Mouse (Mus musculus): ENCODE results near the gene Grin3b.
"Not testable (repeated sequence)": the region's sequence is repeated elsewhere in the genome, so short reads cannot be mapped to it uniquely, and the experiment has no call there.

The Grin3b gene

DNA sequence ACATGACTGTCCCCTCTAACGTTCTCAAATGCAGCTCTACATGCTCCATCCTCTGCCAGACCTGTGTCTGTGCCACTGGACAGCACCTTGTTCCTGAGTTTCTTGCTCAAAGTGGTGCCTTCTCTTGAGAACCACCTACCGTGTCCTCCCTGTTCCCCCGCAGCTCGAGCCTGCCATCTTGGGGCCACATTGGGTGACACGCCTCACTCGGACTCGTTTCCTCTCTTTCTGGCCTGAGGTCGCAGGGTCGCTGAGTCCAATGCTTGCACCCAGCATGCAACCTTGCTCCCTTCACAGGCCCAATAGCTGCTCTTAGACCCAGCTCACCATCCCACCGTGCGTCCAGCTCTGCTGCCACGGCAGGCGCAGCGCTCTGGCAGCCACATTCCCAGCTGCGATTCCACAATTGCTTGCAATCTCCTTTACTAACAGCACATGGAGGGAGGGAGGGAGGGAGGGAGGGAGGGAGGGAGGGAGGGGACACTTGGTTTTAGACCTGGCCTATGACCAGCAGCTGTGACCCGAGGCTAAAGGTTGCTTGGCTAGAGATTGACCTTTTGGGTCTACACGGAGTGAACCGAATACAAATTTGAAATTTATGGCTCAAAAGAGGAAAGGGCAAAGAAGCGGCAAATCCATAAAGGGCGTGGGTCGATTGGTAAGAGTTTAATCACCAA is 12.2 kb upstream of the Grin3b start:
- in situ Hi-C loops (cut with MboI; ENCODE audit: low pct_unique_long_range_greater_than_20kb in 1 of 2, low sequenced_read_pairs in 2 of 2, unreplicated experiment in 1 of 2), result no loop called here

DNA sequence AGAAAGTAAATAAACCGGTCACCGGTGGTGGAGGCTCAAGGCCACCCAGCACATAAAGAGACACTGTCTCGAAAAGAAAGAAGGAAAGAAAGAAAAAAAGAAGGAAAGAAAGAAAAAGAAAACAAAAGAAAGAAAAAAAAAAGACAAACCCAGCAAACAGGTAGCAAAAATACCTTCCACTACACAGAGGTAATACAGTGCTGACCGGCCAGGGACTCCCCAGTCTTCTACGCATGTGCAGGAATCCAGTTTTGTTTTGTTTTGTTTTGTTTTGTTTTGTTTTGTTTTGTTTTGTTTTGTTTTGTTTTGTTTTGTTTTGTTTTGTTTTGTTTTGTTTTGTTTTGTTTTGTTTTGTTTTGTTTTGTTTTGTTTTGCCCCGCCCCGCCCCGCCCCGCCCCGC is 11.1 kb upstream of the Grin3b start:
- in situ Hi-C loops (cut with MboI; ENCODE audit: low pct_unique_long_range_greater_than_20kb in 1 of 2, low sequenced_read_pairs in 2 of 2, unreplicated experiment in 1 of 2), result not testable (repeated sequence)

DNA sequence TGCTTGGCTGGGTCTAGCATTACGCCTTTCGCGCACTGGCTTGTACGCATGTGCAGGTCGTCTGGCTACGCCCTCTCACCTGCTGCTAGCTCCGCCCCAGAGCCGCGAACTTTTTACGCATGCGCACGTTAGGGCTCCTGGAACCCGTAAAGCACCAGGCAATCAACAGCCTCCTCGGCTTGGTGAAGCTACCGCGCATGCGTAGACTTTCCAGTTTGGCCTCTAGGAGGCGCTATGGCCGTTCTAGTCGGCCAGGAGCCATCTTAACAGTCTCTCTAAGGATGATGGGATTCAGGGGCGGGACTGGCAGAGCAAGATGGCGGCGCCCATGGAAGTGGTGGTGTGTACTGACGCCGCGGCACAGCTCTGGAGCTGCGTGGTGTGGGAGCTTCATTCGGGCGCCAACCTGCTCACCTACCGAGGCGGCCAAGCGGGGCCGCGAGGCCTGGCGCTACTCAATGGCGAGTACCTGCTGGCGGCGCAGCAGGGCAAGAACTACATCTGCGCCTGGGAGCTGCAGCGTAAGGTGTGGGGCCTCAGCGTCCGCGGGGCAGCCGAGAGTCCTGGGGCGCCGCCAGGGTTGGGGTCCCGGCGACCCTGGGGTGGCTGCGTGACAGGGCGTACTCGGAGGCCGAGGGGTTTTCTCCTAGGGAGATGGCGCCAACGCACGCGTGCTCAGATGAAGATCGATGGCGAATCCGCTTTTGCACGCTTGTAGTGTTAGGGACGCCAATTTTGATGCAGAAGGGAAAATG is 10.5 kb upstream of the Grin3b start, which contains the start of gene Wdr18:
TSS of gene Wdr18 (plus strand) at position 306 of the 755 bp plus-strand sequence.
- in situ Hi-C loops (cut with MboI; ENCODE audit: low pct_unique_long_range_greater_than_20kb in 1 of 2, low sequenced_read_pairs in 2 of 2, unreplicated experiment in 1 of 2), result no loop called here

DNA sequence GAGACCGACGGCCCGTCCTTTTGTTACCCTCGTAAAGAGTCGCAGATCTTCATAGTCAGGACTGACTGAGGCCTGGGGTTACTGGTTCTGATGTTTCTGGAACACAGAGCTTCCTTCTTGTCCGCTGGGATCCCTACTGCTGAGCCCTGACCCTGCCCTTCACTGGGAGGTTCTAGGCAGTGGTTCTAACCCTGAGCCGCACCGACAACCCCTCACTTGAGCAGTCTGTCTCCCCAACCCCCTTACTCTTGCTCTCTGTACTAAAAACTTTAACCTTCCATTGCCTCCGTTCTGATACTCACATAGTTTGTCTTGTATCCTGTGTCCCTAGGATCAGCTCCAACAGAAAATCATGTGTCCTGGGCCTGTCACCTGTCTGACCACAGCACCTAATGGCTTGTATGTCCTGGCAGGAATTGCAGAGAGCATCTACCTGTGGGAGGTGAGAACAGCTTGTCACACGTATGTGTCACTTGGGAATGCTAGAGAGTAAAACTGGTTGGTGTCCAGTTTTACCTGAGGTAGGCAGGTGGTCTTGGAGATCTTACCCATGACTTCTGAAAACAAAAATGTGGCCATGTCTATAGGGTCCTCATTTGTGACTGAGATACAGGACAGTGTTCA is 9.7 kb upstream of the Grin3b start:
- in situ Hi-C loops (cut with MboI; ENCODE audit: low pct_unique_long_range_greater_than_20kb in 1 of 2, low sequenced_read_pairs in 2 of 2, unreplicated experiment in 1 of 2), result no loop called here

DNA sequence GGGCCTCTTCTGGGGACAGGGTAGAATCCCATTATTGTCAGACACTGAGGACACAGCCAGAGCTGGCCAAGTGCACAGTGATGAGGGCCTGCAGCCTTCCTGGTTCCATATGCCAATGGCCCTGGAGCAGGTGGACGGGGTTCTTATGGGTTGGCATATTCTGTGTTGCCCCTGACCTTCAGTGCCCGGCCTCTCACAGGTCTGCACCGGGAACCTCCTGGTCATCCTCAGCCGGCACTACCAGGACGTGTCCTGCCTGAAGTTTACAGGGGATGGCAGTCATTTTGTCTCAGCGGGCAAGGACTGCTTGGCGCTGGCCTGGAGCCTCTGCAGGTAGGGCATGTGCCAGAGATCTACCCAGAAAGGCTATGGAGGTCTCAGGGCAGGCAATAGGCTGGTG is 5.8 kb upstream of the Grin3b start:
- in situ Hi-C loops (cut with MboI; ENCODE audit: low pct_unique_long_range_greater_than_20kb in 1 of 2, low sequenced_read_pairs in 2 of 2, unreplicated experiment in 1 of 2), result no loop called here

DNA sequence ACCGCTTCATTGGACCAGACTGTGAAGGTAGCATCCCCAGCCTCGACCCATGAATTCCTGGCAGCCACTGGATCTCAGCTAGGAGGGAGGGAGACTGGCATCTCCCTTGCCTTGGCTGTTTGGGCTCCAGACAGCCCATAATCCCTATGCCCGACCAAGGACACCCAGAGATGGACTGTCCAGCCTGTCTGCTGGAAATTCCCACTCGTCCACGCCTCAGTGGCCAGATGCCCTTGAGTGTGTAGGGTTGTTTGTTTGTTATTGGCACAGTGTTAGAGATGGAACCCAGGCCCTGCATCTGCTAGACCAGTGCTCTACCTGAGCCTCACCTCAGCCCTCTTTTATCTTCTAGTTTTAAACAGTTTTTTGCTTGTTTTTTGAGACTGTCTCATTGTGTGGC is 5.2 kb upstream of the Grin3b start:
- in situ Hi-C loops (cut with MboI; ENCODE audit: low pct_unique_long_range_greater_than_20kb in 1 of 2, low sequenced_read_pairs in 2 of 2, unreplicated experiment in 1 of 2), result no loop called here

DNA sequence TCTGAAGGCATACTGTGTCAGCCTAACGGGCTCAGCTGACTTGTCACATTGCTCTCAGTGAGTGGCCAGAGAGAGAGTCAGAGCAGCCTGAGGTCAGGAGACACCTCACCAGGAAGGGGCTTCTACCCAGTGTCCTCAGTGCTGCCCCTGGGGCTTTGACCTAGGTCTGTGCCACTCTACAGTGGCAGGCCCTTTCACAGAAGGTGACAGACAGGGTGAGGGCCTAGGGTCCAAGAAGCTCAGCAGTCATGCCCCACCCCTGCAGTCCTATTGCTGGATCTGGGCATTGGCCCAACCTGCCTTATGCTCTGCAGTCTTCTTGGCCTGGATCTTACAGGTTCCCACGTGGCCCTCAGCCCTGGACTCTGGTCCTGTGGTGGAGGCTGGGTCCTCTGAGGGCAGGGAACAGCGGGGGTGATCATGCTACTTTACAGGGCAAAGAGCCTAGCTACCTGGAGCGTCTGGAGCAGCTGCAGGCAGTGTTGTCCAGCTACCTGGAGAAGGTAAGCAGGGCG is 3.6 kb upstream of the Grin3b start:
- in situ Hi-C loops (cut with MboI; ENCODE audit: low pct_unique_long_range_greater_than_20kb in 1 of 2, low sequenced_read_pairs in 2 of 2, unreplicated experiment in 1 of 2), result no loop called here

DNA sequence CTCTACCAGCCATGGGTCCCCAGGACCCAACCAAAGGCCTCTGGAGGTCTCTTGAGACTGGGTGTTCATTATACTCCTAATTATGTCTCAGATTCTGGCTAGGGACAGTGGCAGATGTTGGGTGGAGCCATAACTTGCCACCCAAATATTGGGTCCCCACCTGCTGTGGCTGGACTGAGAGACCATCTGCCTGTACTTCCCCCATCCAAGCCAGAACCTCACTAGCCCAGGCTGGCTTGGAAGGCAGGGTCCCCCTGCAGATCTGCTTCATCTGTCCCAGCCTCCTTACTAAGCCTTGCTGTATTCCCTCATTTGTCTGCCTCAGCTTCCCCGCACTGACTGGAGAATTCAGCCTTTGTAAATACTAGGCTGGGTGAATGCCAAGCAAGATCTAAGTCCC is 2.3 kb upstream of the Grin3b start:
- in situ Hi-C loops (cut with MboI; ENCODE audit: low pct_unique_long_range_greater_than_20kb in 1 of 2, low sequenced_read_pairs in 2 of 2, unreplicated experiment in 1 of 2), result no loop called here

DNA sequence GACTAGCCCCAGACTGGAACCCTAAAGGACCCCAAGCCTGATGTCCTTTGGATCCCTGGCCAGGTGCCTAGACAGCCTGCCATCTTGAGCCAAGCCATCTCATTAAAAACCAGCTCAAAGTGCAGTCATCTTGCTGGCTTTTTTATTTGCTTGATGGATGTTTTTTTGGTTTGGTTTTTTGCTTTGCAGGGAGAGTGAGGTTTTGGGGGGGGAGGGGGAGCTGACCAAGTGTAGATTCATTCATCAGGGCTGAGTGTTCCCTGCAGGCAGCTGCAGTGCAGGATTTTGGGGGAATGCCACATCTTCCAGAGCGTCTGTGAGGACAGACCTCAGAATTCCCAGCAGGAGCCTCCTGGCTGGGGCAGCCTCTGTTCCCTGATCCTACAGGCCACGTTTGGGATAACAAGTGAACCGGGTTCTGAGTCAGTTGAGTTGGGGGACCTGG is 1.4 kb upstream of the Grin3b start:
- in situ Hi-C loops (cut with MboI; ENCODE audit: low pct_unique_long_range_greater_than_20kb in 1 of 2, low sequenced_read_pairs in 2 of 2, unreplicated experiment in 1 of 2), result no loop called here

DNA sequence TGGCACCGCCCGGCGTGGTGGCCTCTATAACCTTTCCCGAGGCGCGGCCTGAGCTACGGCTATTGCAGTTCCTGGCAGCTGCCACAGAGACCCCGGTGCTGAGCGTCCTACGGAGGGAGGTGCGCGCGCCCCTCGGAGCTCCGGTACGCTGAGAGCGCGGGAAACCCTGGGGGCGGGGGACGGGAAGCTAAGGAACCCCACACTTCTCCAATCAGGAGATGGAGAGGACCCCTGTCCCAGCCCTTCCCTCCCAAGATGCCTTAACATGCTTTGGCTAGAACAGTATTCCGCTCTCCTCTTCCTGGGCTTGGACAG is 625 bp downstream of the Grin3b start:
- in situ Hi-C loops (cut with MboI; ENCODE audit: low pct_unique_long_range_greater_than_20kb in 1 of 2, low sequenced_read_pairs in 2 of 2, unreplicated experiment in 1 of 2), result no loop called here

DNA sequence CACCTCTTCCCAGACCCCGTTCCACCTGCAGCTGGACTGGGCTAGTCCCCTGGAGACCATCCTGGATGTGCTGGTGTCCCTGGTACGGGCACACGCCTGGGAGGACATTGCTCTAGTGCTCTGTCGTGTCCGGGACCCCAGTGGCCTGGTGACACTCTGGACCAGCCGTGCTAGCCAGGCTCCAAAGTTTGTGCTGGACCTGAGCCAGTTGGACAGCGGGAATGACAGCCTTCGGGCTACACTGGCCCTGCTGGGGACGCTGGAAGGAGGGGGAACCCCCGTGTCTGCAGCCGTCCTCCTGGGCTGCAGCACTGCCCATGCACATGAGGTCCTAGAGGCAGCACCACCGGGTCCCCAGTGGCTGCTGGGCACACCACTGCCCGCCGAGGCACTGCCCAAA is 2.3 kb downstream of the Grin3b start:
- in situ Hi-C loops (cut with MboI; ENCODE audit: low pct_unique_long_range_greater_than_20kb in 1 of 2, low sequenced_read_pairs in 2 of 2, unreplicated experiment in 1 of 2), result no loop called here

DNA sequence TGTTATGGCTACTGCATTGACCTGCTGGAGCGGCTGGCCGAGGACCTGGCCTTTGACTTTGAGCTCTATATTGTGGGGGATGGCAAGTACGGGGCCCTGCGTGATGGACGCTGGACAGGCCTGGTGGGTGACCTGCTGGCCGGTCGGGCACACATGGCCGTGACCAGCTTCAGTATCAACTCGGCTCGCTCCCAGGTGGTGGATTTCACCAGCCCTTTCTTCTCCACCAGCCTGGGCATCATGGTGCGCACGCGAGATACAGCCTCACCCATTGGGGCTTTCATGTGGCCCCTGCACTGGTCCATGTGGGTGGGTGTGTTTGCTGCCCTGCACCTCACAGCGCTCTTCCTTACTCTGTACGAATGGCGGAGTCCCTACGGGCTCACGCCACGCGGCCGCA is 3.6 kb downstream of the Grin3b start:
- in situ Hi-C loops (cut with MboI; ENCODE audit: low pct_unique_long_range_greater_than_20kb in 1 of 2, low sequenced_read_pairs in 2 of 2, unreplicated experiment in 1 of 2), result no loop called here

DNA sequence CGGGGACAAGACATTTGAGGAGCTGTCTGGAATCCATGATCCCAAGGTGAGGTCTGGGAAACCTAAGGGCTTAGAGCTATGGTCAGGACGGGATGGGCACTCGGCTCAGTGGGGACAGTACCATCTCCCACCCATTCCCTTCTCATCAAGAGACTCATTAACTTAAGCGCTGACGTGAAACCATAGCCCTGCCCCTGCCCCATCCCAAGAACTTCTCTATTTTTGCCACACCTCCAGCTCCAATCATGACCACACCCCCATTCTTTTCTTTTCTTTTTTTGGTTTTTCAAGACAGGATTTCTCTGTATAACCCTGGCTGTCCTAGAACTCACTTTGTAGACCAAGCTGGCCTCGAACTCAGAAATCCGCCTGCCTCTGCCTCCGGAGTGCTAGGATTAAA is 4.2 kb downstream of the Grin3b start:
- in situ Hi-C loops (cut with MboI; ENCODE audit: low pct_unique_long_range_greater_than_20kb in 1 of 2, low sequenced_read_pairs in 2 of 2, unreplicated experiment in 1 of 2), result no loop called here

DNA sequence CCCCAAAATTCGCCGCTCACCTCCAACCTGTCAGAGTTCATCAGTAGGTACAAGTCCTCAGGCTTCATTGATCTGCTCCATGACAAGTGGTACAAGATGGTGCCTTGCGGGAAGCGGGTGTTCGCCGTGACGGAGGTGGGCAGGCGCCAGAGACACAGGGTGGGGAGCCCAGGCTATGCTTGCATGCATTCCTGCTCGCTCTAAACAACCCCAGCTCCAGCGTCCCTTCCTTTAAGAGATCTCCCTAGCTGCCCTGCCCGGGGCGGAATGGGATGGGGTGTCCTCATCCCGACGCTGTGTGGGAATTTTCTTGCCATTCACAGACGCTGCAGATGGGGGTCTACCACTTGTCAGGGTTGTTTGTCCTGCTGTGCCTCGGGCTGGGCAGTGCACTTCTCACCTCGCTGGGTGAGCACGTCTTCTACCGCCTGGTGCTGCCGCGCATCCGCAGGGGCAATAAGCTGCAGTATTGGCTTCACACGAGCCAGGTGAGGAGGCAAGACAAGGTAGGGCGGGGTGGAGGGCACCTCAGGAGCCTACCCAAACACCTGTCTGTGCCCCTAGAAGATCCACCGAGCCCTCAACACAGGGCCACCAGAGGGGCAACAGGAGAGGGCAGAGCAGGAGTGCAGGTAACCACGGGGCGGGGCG is 5.7 kb downstream of the Grin3b start:
- in situ Hi-C loops (cut with MboI; ENCODE audit: low pct_unique_long_range_greater_than_20kb in 1 of 2, low sequenced_read_pairs in 2 of 2, unreplicated experiment in 1 of 2), result no loop called here

DNA sequence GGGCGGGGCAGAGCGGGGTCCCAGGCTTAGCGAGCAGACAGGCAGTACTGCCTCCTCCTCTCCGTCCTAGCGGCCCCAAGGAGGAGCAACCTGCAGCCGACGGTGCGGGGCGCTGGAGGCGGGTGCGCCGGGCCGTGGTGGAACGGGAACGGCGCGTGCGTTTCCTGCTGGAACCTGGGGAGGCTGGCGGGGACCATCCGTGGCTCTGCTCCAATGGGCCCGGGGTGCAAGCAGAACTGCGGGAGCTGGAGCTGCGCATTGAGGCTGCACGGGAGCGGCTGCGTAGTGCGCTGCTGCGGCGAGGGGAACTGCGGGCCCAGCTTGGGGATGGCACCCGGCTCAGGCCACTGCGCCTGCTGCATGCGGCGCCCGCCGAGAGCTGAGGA is 6.2 kb downstream of the Grin3b start:
- in situ Hi-C loops (cut with MboI; ENCODE audit: low pct_unique_long_range_greater_than_20kb in 1 of 2, low sequenced_read_pairs in 2 of 2, unreplicated experiment in 1 of 2), result no loop called here

DNA sequence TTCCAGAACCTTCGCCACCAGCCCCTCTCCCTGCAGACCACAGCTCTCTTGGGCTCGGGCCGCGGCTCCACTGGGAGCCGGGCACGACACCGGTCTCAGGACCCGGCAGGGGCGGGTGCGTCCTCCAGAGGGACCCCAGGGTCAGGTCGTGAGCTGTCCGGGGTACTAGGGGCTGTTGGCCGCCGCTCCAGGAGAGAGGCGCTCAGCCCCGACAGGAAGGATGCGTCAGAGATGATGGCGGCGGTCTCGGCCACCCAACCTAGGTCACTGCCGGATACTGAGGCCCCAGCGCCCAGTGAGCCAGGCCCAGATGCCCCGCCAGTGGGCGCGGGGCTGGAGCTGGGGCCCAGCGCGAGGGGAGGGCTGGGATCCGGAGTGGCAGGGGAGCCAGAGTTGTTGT is 6.8 kb downstream of the Grin3b start:
- in situ Hi-C loops (cut with MboI; ENCODE audit: low pct_unique_long_range_greater_than_20kb in 1 of 2, low sequenced_read_pairs in 2 of 2, unreplicated experiment in 1 of 2), result no loop called here

DNA sequence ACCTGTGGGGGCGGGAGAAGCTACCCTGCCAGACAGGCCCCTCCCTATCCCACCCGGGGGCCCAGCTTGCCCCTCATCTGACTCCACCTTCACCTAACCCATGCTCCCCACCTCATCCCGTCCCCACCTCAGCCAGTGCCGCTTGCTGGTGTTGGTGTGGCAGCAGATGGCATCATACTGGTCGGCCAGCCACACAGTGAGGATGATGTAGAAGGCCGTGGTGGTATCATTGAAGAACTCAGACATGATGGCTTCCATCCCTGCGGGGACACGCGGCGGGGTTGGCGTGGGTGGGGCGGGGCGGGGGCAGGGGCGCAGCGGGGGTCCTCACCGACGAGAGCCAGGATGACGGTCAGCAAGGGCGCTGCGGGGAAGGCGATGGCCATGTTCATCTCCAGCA is 7.5 kb downstream of the Grin3b start:
- in situ Hi-C loops (cut with MboI; ENCODE audit: low pct_unique_long_range_greater_than_20kb in 1 of 2, low sequenced_read_pairs in 2 of 2, unreplicated experiment in 1 of 2), result no loop called here

DNA sequence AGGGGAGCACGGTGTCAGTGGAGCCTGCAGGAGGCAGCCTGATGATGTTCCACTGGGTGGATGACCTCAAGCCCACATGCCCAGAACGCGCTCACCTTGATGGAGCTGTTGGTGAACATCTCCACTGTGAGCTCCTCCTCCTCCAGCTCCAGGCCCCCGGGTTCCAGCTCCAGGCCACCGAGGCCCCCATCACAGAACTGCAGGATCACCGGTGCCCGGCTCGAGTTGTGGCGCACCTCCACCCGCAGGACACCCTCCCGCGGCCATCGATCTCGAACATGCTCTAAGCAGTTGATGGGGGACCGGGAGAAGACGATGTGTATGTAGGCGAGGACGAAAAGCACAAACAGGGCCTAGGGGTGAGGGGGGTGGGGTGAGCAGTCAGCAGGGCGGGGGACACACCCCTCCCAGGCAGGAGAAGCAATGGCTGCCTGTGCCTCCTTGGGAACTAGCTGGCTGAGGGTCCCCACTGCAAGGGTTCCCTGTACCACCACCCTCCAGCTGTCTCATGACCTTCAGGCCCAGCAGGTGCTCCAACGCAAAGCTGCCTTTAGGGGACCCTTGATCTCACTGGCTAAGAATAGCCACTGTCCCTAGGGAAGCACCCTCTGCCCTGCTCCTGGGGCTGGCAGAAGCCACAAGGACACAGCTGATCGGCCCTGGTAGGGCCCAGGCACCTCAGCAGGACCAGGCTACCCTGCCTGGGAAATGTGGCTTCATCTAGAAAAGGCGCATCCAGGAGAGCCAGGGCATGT is 9.1 kb downstream of the Grin3b start:
- in situ Hi-C loops (cut with MboI; ENCODE audit: low pct_unique_long_range_greater_than_20kb in 1 of 2, low sequenced_read_pairs in 2 of 2, unreplicated experiment in 1 of 2), result no loop called here

DNA sequence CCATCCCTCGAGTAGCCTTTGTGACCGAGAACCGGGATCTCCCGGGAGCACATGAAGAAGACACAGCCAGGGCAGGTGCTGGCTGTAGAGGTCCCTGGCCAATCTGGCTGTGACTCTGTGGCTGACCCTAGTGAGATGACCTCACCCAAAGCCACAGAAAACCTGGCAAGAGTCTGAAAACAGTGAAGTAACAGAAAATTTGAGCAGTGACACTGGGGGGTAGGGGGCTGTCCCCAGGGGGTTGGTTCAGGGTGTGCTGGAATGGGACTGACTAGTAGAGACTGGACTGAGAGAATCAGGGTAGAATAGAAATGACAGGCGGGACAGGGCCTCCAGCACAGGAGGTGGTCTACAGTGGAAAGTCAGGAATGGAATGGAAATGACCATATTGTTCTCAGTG is 12.7 kb downstream of the Grin3b start:
- in situ Hi-C loops (cut with MboI; ENCODE audit: low pct_unique_long_range_greater_than_20kb in 1 of 2, low sequenced_read_pairs in 2 of 2, unreplicated experiment in 1 of 2), result no loop called here
